Mouse (Mus musculus): ENCODE measurements around the gene Abhd4.

- TF ChIP-seq CTCF (IDR thresholded peaks at IDR 0.05; ENCODE audit: low read depth, low read length) (peak; percentile 51), POLR2A (IDR thresholded peaks at IDR 0.05; ENCODE audit: borderline replicate concordance, low read depth, low read length) (no peak)
Observed at GRCm38 (mm10) chr14:54239002-54239736, 14.8 kb upstream of the Abhd4 start.
